Mouse (Mus musculus): ENCODE measurements around the gene Senp2.
"Not testable (repeated sequence)": the region's sequence is repeated elsewhere in the genome, so short reads cannot be mapped to it uniquely, and the experiment has no call there.

Senp2 gene

DNA sequence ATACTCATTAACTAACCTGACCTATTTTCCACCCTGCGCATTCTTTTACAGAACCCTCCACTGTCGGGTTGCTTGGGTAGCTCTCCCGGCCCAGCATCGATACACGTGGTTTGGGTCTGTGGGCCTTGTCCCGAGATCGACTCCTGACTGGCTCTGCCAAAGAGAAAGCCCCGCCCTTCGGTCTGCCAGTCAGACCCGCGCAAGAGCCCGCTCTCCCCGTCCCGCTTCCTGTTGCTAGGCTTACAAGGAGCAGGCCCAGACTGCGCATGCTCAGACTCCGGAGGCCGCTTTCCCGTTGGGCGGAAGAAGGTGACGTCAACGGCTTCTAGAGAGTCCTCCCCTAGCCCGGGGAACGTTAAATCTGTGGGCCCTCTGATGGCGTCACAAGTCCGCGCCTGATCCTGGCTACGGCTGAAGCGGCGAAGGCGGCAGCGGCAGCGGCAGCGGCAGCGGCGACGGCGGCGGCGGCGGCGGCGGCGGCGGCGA, at the start of gene Senp2:
Gene Senp2, plus strand, starts transcription at position 386 of the 486 bp plus-strand sequence.
- peak; percentile 100 for DNase-seq

DNA sequence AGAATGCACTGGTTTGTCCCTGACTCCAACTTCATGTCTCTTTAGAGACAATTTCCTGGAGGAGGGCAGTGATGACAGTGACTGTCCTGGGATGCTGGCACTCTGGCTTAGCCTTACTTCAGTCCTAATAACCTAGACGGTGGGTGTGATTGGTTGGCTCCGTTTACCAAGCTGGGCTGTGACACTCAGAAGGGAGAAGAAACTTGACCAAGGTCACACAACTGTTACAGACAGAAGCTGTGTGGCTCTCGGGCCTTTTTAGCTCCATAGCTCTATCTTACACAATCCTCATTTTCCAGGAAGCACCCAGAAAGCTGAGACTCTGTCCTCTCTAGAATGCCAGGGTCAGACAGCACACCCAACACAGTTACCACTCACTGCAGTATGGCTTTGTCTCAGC, 43.7 kb upstream of the Senp2 start:
- DNase-seq, result no peak

DNA sequence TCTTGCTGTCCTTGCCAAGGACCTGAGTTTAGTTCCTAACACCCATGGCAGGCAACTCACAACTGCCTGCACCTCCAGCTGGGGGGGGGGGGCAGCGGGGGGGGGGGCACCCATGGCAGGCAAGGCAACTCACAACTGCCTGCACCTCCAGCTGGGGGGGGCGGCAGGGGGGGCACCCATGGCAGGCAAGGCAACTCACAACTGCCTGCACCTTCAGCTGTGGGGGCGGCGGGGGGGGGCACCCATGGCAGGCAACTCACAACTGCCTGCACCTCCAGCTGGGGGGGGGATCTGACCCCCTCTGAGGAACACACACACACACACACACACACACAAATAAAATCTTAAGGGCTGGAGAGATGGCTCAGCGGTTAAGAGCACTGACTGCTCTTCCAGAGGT, 39.4 kb upstream of the Senp2 start:
- no peak for DNase-seq

DNA sequence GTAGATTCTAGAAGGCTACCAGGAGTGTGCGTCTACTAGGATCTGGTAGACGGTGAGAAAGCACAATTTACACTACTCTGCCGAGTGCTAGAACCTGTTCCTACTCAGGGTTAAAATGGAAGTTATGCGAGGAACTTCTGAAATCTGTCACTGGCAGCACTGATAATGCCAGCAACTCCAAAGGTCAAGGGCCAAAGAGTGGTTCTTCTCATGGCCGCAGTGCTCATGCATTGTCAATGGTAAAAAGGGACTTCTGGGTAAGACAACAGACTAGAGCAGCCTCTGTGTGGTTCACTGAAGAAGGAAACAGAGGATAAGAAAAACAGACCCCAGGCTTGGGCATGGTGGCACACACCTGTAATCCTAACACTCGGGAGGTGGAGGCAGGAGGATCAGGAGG, 38.7 kb upstream of the Senp2 start:
- no peak for DNase-seq

DNA sequence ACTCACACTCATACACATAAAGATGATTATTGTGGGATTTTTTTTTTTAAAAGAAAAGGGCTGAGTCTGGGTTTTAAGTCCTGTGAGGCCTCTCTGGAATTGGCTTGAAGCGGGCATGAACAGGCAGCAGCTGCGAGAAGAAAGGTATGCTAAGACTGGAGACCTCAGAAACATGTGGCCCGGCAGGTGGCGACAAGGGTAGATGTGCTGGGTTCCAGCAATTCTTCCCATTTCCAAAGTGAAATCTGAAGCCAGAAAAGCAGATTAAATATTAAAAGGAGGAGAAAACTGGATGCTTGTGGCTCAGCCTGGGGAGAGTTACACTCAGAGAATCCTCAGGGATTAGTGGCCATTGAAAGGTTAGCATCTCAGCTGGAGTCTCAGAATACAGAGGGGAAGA, 37.8 kb upstream of the Senp2 start:
- no peak for DNase-seq

DNA sequence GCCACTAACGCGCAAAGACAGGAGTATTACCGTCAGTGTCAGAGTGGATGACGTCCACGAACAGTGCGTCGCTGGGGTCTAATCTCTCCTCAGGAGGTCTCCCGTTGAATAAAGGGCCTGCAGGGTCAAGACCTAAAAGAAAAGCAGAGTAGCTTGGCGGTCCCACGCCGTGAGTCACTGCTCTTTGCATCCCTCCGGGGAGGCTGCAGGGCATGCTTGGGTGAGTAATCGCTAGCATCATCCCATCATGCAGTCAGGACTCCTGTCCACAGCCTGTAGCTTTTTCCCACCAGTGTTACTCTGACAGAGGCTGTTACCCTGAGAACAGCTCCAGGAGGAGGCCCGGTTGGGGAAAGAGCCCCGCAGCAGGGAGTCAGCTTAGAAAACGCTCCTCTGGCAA, 33.1 kb upstream of the Senp2 start:
- no peak for DNase-seq

DNA sequence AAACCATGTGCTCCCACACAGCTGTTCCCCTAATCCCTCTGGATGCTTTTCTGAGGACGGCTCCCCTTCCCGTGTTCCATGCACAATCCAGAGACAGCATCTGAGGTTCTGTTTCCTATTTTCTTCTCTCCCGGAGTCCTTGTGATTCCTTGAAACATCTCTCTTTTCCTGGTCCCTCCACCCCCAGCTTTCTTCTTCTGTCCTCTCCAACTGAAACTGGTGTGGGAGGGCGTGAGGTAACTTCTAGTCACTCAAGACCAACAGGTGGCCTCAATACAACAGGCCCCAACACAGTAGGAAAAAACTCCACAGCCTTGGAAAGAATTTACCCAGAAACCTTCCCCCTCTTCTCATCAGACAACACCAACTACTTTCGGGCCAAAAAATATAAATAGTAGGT, 31.9 kb upstream of the Senp2 start:
- no peak for DNase-seq

DNA sequence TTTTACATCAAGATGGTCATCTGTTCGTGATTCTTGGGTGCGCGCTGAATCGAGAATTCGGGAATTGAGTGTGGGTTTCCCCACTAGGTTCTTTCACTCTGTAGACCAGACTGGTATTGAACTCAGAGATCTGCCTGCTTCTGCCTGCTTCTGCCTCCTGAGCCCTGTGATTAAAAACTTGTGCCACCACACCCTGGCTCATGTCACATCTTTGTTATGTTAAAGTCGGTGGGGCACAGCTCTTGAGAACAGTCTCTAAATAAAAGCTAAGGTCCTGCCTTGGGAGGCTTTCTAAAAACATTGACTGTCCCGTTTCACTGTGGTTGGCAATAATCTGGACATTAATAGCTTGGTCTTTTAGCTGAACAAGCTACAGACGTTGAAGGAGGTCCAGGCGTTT, 26.1 kb upstream of the Senp2 start:
- no peak for DNase-seq

DNA sequence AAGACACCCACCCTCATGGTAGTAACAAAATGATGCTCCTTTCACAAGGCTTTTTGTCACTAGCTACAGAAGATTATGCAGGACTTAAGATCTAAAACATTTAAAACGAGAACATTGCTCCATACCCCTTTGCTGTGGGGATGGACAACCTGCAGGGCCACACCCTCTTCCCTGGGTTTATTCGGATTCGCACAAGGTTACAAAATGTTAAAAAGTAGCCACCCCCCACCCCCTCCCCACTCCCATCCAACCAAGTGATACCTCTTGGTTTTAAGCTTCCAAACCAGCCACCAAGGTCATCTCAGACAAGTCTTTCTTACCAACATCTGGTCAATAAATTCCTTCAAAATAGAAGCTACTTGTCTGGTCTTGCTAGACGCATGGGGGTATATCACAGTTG, 25.7 kb upstream of the Senp2 start:
- no peak for DNase-seq

DNA sequence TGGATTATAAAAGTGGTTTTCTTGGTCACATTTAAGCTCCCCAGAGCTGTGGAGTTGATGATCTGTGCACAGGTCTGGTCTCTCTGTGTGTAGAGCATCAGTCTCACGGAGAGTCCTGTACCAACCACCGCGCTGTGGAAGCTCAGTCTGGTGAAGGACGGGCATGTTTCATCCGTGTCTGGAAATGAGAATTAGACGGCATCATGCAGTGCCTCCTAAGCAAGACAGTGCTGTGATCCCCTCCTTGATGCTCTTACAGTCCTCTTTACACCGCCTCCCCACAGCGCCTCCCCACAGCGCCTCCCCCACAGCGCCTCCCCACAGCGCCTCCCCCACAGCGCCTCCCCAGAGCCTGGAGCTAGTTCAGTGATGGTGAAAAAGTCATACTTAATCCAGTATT, 25.2 kb upstream of the Senp2 start:
- no peak for DNase-seq

DNA sequence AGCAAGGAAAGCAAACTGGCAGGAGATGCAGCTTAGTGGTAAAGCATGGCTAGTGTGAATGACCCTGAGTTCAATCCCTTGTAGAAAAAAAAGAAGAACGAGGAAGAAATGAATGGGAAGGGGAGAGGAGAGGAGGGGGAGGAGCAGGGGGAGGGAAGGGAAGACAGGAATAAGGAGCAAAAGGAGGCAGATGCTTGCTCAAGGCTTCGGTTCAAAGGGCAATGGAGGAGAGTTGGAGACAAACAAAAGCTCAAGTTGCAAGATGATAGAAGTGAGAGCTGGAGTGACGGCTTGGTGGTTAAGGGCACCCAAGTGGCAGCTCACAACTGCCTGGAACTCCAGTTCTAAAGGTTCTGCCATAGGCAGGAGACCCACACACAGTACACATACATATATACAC, 23.1 kb upstream of the Senp2 start:
- no peak for DNase-seq

DNA sequence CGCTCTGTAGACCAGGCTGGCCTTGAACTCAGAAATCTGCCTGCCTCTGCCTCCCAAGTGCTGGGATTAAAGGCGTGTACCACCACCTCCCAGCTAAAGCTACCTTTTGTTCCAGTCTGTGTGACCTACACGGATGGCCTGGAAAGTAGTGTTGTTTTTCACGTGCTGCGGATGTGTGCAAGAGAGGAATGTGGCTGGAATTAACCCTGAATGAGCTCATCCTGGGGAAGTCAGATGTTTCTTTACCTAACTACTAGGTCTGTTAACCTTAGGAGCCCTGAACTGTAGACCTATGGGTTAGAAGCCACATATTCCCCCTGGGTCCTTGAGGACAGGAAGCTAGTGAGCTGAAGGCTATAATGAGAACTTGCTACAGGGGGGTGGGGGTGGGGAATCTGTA, 21.3 kb upstream of the Senp2 start:
- no peak for DNase-seq

DNA sequence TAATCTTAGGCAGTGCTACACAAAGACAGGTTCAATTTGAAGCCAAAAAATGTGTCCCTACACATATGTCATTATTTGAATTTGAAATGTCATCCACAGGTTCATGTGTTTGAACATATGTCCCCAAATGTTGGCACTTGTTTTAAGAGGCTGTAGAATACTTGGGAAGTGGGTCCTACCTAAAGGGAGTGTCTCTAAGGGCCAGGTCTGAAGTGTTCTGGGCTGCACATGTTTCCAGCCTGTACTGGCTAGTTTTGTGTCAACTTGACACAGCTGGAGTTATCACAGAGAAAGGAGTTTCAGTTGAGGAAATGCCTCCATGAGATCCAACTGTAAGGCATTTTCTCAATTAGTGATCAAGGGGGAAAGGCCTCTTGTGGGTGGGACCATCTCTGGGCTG, 18.4 kb upstream of the Senp2 start:
- DNase-seq, result not testable (repeated sequence)

DNA sequence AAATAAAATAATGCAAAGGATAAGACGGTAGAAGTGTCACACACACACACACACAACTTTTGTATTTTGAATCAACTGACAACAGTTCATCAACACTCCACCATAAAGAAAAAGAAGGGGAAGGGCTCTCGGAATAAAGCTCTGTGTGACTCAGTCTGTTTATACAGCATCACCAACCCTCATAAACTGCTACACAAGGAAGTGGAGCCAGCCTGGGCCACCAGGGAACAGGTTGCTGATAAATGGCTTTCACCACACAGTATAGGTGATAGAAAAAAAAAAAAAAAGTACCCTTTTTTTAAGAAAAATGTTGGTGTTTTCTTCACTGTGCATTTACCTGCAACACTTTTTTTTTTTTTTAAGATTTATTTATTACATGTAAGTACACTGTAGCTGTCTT, 17.5 kb upstream of the Senp2 start:
- no peak for DNase-seq

DNA sequence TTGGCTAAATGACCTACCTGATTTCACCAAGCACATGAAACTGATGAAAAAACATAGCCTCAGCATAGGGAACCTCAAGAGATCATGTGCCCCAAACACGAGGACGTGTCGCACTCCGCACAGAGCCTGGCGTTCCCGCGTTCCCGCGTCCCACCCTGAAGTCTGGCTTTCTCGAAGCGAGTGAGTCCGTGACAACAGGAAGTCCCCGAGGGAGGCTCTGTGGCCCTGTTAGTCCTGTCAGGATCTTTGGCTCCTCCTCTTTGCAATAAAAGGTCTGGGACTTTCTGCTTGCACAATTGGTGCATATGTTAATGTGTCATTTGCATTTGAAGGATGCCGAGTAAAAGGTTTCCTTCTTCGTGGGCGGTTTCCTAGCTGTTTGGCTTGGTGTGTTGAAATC, 14.0 kb upstream of the Senp2 start, which contains the start of gene Liph:
Gene Liph, minus strand, starts transcription at position 360 of the 400 bp plus-strand sequence.
- DNase-seq, result no peak

DNA sequence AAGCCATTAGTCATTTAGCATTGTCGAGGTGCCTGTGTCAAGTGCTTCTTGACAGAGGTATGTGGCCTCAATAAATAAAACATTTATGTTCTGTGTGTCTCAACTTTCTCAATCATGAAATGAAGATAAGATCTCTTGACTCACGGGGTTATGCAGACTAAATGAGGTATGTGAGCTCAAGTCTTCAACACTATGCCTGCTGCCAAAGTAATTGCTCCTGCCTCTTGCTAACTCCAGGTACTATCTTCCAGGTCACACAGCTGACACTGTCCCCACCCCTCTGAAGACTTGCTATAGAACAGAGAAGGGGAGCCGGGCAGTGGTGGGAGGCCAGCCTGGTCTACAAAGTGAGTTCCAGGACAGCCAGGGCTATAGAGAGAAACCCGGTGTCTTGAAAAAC, 12.9 kb upstream of the Senp2 start:
- DNase-seq, result no peak

DNA sequence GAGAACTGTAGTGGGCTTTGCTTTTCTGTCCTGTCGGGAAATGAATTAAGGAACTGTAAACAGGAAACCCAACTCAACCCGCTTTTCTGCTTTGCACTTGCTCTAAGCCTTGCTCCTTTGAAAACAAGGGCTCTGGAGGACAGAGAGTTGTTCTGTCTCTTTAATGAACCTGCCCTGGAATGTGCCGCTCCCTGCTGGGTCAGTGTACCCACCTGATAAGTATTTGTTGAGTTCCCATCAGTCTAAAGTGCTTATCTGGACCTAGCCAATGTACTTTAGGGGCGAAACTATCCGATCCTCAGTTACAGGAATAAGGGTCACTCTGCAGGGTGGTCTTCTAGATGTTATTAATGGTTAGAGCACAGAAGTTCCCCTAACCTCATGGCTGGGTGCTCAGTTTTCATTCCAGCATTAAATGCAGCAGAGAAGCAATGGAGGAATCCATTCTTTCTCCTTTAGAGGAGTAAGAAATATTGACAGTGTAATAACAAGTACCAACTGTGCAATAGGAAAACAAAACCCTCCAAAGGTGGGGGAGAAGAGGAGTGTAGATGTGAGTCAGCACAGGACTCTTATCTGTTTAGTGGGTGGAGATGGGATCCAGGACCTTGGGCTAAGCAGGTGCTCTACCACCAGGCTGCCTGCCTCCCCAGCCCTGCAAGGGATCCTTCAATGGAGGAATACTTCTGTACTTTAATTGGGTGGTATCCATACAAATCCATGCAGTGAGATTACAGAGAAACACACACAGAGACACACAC, 12.2 kb upstream of the Senp2 start:
- no peak for DNase-seq

DNA sequence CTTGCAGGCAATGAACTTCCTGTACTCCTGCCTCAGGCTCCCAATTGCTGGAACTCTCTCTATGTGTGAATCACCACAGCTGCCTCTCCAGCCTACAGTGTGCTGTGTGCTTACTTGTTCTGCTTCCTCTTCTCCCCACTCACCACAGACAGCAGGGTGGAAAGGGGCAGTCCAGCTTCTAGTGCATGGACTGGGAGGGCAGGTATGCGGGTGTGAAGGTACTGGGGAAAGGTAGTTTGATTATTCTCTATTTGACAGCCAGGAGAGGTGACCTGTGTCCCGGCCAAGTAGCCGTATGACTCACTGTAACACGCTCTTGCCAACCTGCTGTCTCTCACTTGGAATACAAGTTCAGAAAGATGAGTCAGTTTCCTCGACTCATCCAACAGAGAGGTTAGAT, 11.2 kb upstream of the Senp2 start:
- DNase-seq, result peak; percentile 11

DNA sequence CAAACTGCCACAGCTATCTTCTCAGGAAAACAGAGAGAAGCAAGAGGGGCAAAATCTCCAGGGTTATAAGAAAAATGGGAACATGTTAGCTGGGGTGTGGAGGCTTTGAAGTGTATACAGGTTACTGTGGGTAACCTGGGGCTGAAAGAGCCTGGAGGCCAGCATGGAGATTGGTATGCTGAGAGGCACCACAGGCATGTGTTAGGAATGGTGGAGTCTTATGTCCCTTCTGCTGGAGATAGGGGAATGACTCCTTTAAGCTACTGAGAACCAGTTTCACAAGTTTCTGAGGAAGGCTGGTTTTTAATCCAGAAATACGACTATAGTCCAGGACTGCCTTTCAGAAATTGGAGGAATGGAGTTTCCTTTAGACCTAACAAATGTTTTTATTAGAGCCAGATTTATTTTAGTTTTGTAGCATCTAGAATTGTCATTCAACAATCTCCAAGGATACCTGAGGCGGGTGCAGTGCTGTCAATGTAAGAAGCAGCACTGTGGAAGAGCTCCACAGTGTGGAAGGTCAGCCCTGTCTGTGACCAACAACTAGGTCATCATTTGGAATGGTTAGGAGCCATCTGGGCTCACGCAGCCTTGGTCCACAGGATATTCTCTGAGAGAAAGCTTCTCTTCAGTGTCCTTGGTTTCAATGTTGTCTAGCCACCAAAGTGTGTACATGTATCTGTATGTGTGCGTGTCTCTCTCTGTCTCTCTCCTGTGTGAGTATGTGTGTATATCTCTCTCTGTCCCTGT, 9.2 kb upstream of the Senp2 start:
- DNase-seq, result no peak

DNA sequence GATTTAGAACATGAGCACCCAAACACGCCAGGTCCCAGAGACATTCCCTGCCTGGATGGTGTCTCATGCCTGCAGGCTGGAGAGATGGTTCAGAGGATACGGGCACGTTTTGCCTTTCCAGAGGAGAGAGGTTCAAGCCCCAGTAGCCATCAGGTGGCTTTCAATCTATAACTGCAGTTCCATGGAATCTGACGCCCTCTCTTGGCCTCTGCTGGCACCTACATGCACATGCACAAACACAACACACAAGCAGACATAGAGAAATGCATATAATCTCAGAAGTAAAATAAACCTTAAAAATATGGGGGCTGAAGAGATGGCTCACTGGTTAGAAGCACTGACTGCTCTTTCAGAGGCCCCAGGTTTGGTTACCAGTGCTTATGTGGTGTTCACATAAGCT, 8.1 kb upstream of the Senp2 start:
- no peak for DNase-seq

DNA sequence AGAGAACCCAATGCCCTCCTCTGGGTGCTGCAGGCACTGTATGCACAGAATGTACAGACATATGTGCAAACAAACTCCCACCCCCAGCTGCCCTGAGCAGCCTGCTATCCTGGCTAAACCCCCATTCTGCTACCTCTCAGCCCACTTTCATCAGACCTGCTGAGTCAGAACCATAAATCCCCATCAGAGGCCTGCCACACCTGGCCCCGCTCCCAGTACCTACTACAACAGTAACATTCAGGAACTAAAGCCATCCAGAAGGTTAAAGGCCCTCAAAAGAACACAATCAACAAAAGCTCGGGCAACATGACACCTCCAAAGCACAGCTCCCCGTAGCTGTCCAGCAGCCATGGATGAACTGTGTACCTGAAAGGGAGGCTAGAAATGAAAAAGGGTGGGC, 7.7 kb upstream of the Senp2 start:
- DNase-seq, result peak; percentile 6

DNA sequence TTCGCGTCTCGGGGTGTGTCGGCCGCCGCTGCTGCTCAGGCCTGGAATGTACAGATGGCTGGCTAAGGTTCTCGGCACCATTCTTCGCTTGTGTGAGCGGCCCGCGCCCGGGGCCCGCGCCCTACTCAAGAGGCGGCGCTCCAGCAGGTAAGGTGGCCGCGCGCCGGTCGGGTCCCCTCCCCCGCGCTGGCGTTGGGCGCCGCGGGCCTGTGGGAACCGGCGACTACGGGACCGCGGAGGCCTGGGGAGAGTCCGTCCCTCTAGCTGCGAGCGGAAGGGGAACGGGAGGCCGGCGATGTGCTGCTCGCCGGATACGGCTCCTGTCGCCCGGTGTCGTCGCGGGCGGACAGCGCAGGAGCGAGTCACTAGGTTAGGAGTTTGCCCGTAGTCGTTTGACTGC, 312 bp downstream of the Senp2 start:
- no peak for DNase-seq

DNA sequence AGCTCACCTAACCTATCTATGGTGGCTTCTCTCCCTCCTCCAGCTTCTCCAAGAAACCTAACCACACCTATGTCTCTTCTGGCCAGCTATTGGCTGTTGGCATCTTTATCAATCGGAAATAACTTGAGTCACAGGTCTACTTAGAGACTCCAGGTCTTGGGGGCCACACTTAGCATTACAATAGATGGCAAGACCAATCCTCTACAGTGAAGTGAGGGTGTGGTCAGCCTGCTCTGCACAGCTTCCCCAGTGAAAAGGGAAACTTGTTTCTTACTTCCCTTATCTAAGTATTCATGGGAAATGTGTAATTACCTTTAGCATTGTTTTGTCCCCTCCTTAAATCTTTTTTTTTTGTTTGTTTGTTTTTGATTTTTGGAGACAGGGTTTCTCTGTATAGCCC, 6.3 kb downstream of the Senp2 start:
- no peak for DNase-seq

DNA sequence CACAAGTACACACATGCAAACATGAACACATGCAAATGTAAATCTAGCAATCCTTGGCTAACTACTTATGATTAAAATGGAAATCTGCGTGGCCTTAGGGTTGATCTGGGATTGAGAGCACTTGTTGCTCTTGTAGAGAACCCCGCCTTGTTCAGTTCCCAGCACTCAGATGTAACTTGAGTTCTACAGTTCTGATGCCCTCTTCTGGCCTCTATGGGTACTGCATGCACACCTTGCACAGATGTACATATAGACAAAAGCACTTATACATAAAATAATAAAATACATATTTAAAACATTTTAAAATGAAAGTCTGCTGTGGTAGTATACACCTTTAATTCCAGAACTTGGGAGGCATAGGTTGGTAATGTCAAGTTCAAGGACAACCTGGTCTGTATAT, 12.8 kb downstream of the Senp2 start:
- DNase-seq, result no peak

DNA sequence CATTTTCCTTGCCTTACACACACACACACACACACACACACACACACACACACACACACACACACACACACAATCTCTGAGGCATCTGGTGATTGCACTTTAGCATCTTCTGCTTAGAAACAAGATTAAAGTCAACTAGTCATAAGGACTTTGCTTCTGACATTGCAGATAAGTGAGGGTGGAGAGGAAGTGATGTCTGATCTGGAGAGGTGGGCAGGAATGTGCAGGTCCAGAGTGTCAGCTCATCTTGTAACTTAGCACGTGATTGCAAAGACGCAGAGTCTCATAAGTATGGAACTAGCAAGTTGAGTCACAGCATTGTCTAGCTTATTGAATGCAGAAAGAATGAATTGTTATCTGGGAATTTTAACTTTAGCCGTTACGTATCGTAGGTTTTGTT, 18.2 kb downstream of the Senp2 start:
- no peak for DNase-seq

All from layer of hippocampus, adult 9-11 months (tissue).